Mouse (Mus musculus): ENCODE measurements around the gene Utp18. TPM values are rescaled to one million over a fixed set of nuclear protein-coding genes. Genes with fewer than 3 reads are reported as not detected.

The Utp18 gene
- polyA plus RNA-seq, 1 experiment from 2014 or later, result 18.9 TPM

GRCm38 (mm10) chr11:93886411-93887079, 979 bp upstream of the Utp18 start:
- peak overlapping the region; percentile 98 for H3K27ac ChIP-seq (ENCODE audit: low read length)
- H3K4me2 ChIP-seq (ENCODE audit: low read depth, low read length), result peak overlapping the region; percentile 76
- H3K36me3 ChIP-seq (ENCODE audit: control insufficient read depth, insufficient read depth, low read length), result no peaks in the 10 kb centered on the region
- peak overlapping the region; percentile 98 for H3K9ac ChIP-seq (ENCODE audit: low read length)
- peaks cover 25% of the 10 kb centered on the region for H3K4me1 ChIP-seq (ENCODE audit: control insufficient read depth, insufficient read depth, low read length)
- H3K4me3 ChIP-seq (replicated peaks; ENCODE audit: low read length), result peak overlapping the region; percentile 96
- H3K27me3 ChIP-seq (ENCODE audit: control insufficient read depth, insufficient read depth, low read length), result no peaks in the 10 kb centered on the region
- ATAC-seq (ENCODE audit: insufficient read depth, low FRiP score), result no peak
- under 1% methylated on average over 34 of the region's 34 CpGs for WGBS
- no peaks in the 10 kb centered on the region for H3K9me3 ChIP-seq (replicated peaks; ENCODE audit: control insufficient read depth, low read length)

GRCm38 (mm10) chr11:93884901-93885571, 530 bp downstream of the Utp18 start:
- peak; percentile 61 for ATAC-seq (ENCODE audit: insufficient read depth, low FRiP score)
- Histone ChIP-seq H3K36me3 (ENCODE audit: control insufficient read depth, insufficient read depth, low read length) (peaks cover 4% of the 10 kb centered on the region; the same call in 1 of the 2 replicates), H3K4me3 (replicated peaks; ENCODE audit: low read length) (peak overlapping the region; percentile 96), H3K9ac (ENCODE audit: low read length) (peak overlapping the region; percentile 98), H3K9me3 (replicated peaks; ENCODE audit: control insufficient read depth, low read length) (no peaks in the 10 kb centered on the region), H3K4me1 (ENCODE audit: control insufficient read depth, insufficient read depth, low read length) (peaks cover 25% of the 10 kb centered on the region), H3K4me2 (ENCODE audit: low read depth, low read length) (peak overlapping the region; percentile 83), H3K27ac (ENCODE audit: low read length) (peak overlapping the region; percentile 98), H3K27me3 (ENCODE audit: control insufficient read depth, insufficient read depth, low read length) (no peaks in the 10 kb centered on the region)
- WGBS, result under 1% methylated on average over 77 of the region's 81 CpGs

GRCm38 (mm10) chr11:93884068-93884467, 1.5 kb downstream of the Utp18 start:
- H3K9ac ChIP-seq (ENCODE audit: low read length), result 0 out of 2 replicates have a peak overlapping the region, but pooled peaks have one; percentile 98
- H3K9me3 ChIP-seq (replicated peaks; ENCODE audit: control insufficient read depth, low read length), result no peaks in the 10 kb centered on the region
- peak overlapping the region; percentile 96 for H3K4me3 ChIP-seq (replicated peaks; ENCODE audit: low read length)
- peaks cover 25% of the 10 kb centered on the region for H3K4me1 ChIP-seq (ENCODE audit: control insufficient read depth, insufficient read depth, low read length)
- peaks cover 4% of the 10 kb centered on the region; the same call in 1 of the 2 replicates for H3K36me3 ChIP-seq (ENCODE audit: control insufficient read depth, insufficient read depth, low read length)
- peak overlapping the region; percentile 83 for H3K4me2 ChIP-seq (ENCODE audit: low read depth, low read length)
- no peak for ATAC-seq (ENCODE audit: insufficient read depth, low FRiP score)
- WGBS, result 84% methylated on average over 4 of the region's 4 CpGs
- H3K27me3 ChIP-seq (ENCODE audit: control insufficient read depth, insufficient read depth, low read length), result no peaks in the 10 kb centered on the region
- H3K27ac ChIP-seq (ENCODE audit: low read length), result no peak overlapping the region

GRCm38 (mm10) chr11:93862638-93863037, 22.9 kb downstream of the Utp18 start:
- Histone ChIP-seq H3K36me3 (ENCODE audit: control insufficient read depth, insufficient read depth, low read length) (peaks cover 23% of the 10 kb centered on the region), H3K27ac (ENCODE audit: low read length) (no peak overlapping the region), H3K9me3 (replicated peaks; ENCODE audit: control insufficient read depth, low read length) (no peaks in the 10 kb centered on the region), H3K4me1 (ENCODE audit: control insufficient read depth, insufficient read depth, low read length) (no peaks in the 10 kb centered on the region), H3K27me3 (ENCODE audit: control insufficient read depth, insufficient read depth, low read length) (no peaks in the 10 kb centered on the region), H3K9ac (ENCODE audit: low read length) (no peak overlapping the region), H3K4me2 (ENCODE audit: low read depth, low read length) (no peak overlapping the region), H3K4me3 (replicated peaks; ENCODE audit: low read length) (no peak overlapping the region)
- 80% methylated on average over 1 of the region's 1 CpGs for WGBS
- no peak for ATAC-seq (ENCODE audit: insufficient read depth, low FRiP score)

GRCm38 (mm10) chr11:93862045-93862623, 23.4 kb downstream of the Utp18 start:
- WGBS, result 90% methylated on average over 4 of the region's 4 CpGs
- H3K9ac ChIP-seq (ENCODE audit: low read length), result no peak overlapping the region
- no peak overlapping the region for H3K4me3 ChIP-seq (replicated peaks; ENCODE audit: low read length)
- H3K27ac ChIP-seq (ENCODE audit: low read length), result no peak overlapping the region
- ATAC-seq (ENCODE audit: insufficient read depth, low FRiP score), result no peak
- H3K4me1 ChIP-seq (ENCODE audit: control insufficient read depth, insufficient read depth, low read length), result no peaks in the 10 kb centered on the region
- H3K4me2 ChIP-seq (ENCODE audit: low read depth, low read length), result no peak overlapping the region
- H3K9me3 ChIP-seq (replicated peaks; ENCODE audit: control insufficient read depth, low read length), result no peaks in the 10 kb centered on the region
- no peaks in the 10 kb centered on the region for H3K27me3 ChIP-seq (ENCODE audit: control insufficient read depth, insufficient read depth, low read length)
- H3K36me3 ChIP-seq (ENCODE audit: control insufficient read depth, insufficient read depth, low read length), result peaks cover 23% of the 10 kb centered on the region

- no peak for ATAC-seq (ENCODE audit: insufficient read depth, low FRiP score)
- H3K9ac ChIP-seq (ENCODE audit: low read length), result no peak overlapping the region
- H3K4me3 ChIP-seq (replicated peaks; ENCODE audit: low read length), result no peak overlapping the region
- 88% methylated on average over 2 of the region's 2 CpGs for WGBS
- no peaks in the 10 kb centered on the region for H3K9me3 ChIP-seq (replicated peaks; ENCODE audit: control insufficient read depth, low read length)
- H3K36me3 ChIP-seq (ENCODE audit: control insufficient read depth, insufficient read depth, low read length), result peaks cover 16% of the 10 kb centered on the region
- H3K4me1 ChIP-seq (ENCODE audit: control insufficient read depth, insufficient read depth, low read length), result no peaks in the 10 kb centered on the region
- no peak overlapping the region for H3K4me2 ChIP-seq (ENCODE audit: low read depth, low read length)
- no peak overlapping the region for H3K27ac ChIP-seq (ENCODE audit: low read length)
- no peaks in the 10 kb centered on the region for H3K27me3 ChIP-seq (ENCODE audit: control insufficient read depth, insufficient read depth, low read length)
These were observed 24.4 kb downstream of the Utp18 start for GRCm38 (mm10) chr11:93861193-93861592.

- no peak for ATAC-seq (ENCODE audit: insufficient read depth, low FRiP score)
- Histone ChIP-seq H3K4me2 (ENCODE audit: low read depth, low read length) (no peak overlapping the region), H3K9ac (ENCODE audit: low read length) (no peak overlapping the region), H3K27ac (ENCODE audit: low read length) (no peak overlapping the region), H3K9me3 (replicated peaks; ENCODE audit: control insufficient read depth, low read length) (no peaks in the 10 kb centered on the region), H3K4me1 (ENCODE audit: control insufficient read depth, insufficient read depth, low read length) (no peaks in the 10 kb centered on the region), H3K4me3 (replicated peaks; ENCODE audit: low read length) (no peak overlapping the region), H3K27me3 (ENCODE audit: control insufficient read depth, insufficient read depth, low read length) (no peaks in the 10 kb centered on the region), H3K36me3 (ENCODE audit: control insufficient read depth, insufficient read depth, low read length) (peaks cover 13% of the 10 kb centered on the region; the same call in 1 of the 2 replicates)
- 89% methylated on average over 1 of the region's 1 CpGs for WGBS
These were observed 24.9 kb downstream of the Utp18 start for GRCm38 (mm10) chr11:93860540-93861172.

- H3K4me1 ChIP-seq (ENCODE audit: control insufficient read depth, insufficient read depth, low read length), result no peaks in the 10 kb centered on the region
- ATAC-seq (ENCODE audit: insufficient read depth, low FRiP score), result no peak
- WGBS, result 5% methylated on average over 6 of the region's 6 CpGs
These were observed 29.1 kb downstream of the Utp18 start for GRCm38 (mm10) chr11:93856284-93856955.

More at GRCm38 (mm10) chr11:93856284-93856955, 29.1 kb downstream of the Utp18 start:
- Histone ChIP-seq H3K4me2 (ENCODE audit: low read depth, low read length) (no peak overlapping the region), H3K9me3 (replicated peaks; ENCODE audit: control insufficient read depth, low read length) (no peaks in the 10 kb centered on the region), H3K27ac (ENCODE audit: low read length) (no peak overlapping the region), H3K4me3 (replicated peaks; ENCODE audit: low read length) (no peak overlapping the region), H3K9ac (ENCODE audit: low read length) (no peak overlapping the region), H3K36me3 (ENCODE audit: control insufficient read depth, insufficient read depth, low read length) (peaks cover 8% of the 10 kb centered on the region; the same call in 1 of the 2 replicates), H3K27me3 (ENCODE audit: control insufficient read depth, insufficient read depth, low read length) (no peaks in the 10 kb centered on the region)
